Mouse (Mus musculus) T-helper 1 cell (primary cell): ENCODE measurements around the gene Drosha.
"Not testable (repeated sequence)": the region's sequence is repeated elsewhere in the genome, so short reads cannot be mapped to it uniquely, and the experiment has no call there.

Source experiments
- in situ Hi-C: fragments of 300-600 bp; cut with MboI, MseI; formaldehyde crosslinking; loops from one replicate; pipeline ENCODE4 v1.15.1; 2025; ENCODE audit warnings: high pct_unique_total_duplicates

Gene Drosha

GRCm38 (mm10) chr15:12878581-12878980, 54.0 kb downstream of the Drosha start:
- in situ Hi-C loops = no loop called here

DNA sequence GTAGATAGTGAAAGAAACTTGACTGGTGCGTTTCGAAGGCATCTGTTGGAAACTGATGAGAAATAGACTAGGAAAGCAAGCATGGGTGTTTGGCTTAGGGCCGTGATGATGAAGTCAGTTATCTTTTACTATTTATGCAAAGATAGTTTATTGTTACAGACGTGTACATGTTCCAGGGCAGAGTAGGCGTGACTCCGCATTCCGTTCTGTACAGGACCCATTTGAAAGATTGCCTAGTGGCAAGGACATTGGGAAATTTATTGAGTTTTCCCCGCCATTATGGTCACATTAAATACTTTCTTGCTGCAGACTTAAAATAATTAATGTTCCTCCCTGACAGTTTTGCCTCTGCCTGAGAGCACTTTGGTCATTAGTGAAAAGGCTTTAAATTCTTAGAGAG, 55.3 kb downstream of the Drosha start:
- in situ Hi-C loops = no loop called here

DNA sequence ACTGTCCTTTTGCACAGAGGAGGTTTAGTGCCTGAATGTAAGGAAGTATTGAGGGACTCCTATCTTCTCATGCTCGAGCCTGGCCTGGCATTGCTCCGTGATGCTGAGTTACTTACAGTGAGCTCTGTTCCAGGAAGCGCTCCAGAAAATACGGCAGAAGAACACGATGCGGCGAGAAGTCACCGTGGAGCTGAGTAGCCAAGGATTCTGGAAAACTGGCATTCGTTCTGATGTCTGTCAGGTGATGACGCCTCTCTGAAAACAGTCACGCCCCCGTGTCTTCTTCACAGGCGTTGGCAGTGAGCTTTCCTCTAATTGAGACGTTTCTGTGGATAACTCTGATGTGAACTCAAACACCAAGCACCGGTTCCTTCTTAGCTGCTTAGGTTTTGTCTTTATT, 60.2 kb downstream of the Drosha start:
- in situ Hi-C loops = no loop called here

DNA sequence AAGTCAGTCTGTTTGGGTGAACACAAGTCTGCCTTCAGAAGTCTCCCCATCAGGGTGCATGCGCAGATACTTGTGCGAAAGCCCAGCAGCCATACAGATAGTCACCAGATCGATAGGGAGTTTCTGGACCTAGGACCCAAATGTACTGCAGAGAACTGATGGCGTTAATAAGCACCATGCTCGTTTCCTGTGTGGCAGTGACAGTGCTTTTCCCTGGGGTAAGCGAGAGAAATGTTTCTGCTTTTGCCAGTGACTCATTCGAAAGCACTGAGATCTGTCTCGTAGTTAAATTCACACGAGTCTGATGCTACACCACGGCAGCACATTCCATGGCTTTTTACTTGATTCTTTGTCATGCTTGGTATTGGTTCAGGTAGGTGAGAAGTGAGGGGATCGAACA, 60.7 kb downstream of the Drosha start:
- in situ Hi-C loops = no loop called here

DNA sequence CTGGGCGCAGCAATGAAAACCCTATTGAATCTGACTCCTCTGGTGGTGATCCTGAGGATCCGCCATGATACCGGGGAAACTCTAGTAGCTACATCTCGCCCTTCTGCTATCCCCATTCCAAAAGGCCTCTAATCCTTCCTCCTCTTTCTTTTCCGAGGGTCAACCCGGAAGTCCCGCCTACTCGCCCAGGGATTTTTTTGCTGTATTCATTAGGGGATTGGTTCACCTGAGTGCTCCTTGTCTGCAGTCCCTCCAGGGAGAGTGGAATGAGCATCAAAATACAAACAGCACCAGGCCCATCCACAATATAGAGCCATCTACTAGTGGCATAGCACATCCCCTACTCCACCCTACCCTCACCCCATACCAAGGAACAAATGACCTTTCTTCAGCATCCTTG, 62.6 kb downstream of the Drosha start:
- in situ Hi-C loops = no loop called here

- in situ Hi-C loops = no loop called here
Measured at GRCm38 (mm10) chr15:12888312-12888711, 63.7 kb downstream of the Drosha start.

GRCm38 (mm10) chr15:12889909-12890308, 65.3 kb downstream of the Drosha start:
- in situ Hi-C loops = no loop called here

GRCm38 (mm10) chr15:12895426-12895825, 70.8 kb downstream of the Drosha start:
- in situ Hi-C loops = no loop called here

GRCm38 (mm10) chr15:12896022-12897009, 71.7 kb downstream of the Drosha start:
- in situ Hi-C loops = no loop called here

DNA sequence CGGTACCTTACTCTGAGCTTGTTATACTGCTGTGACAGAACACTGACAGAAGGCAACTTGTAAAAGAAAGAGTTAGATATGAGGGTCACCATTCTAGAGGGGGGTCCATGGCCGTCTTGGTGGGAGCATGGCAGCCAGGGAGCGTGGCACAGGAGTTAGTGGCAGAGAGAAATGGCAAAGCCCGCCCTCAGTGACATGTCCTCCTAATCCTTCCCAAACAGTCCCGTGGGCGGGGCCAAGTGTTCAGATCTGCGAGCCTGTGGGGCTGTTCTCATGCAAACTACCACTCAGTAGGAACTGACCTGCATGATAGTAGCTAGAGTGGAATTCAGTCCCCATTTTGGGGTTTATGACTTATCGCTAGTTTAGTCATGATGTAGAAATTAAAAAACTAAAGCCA, 73.2 kb downstream of the Drosha start:
- in situ Hi-C loops = no loop called here

DNA sequence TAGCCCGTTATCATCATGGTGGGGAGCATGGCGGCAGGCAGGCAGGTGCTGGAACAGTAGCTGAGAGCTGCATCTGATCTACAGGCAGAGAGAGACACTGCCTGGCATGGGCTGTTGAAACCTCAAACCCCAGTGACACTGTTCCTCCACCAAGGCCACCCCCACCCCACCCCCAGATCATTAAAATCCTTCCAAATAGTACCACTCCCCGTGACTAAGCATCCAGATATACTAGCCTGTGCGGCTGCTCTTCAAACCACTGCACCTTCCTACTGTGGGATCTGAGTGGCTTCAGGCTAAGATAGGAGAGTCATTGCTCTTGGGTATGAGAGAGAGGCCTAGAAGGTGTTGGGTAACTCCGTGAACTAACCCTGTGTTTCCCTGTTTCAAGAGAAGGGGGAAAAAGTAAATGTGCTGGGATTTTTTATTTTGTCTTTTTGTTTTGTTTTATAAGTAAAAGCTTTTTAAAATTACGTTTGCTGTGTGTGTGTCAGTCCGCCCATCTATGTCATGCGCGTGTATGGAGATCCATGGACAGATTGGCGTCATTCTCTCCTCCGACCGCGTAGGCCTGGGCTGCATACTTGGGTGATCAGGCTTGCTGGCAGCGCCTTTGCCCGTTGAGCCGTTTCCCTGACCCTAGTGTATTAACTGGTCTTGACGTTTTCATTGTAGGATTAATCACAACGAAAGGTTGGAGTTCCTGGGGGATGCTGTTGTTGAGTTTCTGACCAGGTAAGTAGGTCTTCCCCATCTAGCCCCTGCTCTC, 76.0 kb downstream of the Drosha start:
- in situ Hi-C loops = no loop called here

GRCm38 (mm10) chr15:12901197-12901570, 76.6 kb downstream of the Drosha start:
- in situ Hi-C loops = no loop called here

DNA sequence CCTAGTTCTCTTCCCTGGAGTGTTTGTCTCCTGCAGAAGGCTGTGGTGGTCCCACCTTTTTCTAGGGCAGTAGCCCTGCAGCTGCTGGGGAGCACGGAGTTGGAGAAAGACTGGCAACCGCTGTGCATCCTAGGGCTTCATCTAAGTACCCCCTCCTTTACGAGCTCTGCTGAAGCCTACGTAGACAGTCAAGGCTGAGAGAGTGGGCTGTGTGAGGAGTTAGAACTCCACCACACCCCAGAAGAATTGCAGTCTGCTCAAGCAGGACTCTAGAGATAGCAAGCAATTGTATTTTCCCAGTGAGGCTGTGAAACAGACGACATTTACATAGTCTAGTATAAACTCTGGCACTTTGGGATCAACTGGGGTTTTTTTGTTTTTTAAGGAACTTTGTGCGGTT, 79.8 kb downstream of the Drosha start:
- in situ Hi-C loops = no loop called here

- in situ Hi-C loops = no loop called here
Measured at GRCm38 (mm10) chr15:12907962-12908719, 83.5 kb downstream of the Drosha start.

- in situ Hi-C loops = no loop called here
Measured at GRCm38 (mm10) chr15:12908720-12909028, 84.1 kb downstream of the Drosha start.

- in situ Hi-C loops = no loop called here
Measured at GRCm38 (mm10) chr15:12909171-12909570, 84.6 kb downstream of the Drosha start.

- in situ Hi-C loops = no loop called here
Measured at GRCm38 (mm10) chr15:12911082-12911481, 86.5 kb downstream of the Drosha start.

DNA sequence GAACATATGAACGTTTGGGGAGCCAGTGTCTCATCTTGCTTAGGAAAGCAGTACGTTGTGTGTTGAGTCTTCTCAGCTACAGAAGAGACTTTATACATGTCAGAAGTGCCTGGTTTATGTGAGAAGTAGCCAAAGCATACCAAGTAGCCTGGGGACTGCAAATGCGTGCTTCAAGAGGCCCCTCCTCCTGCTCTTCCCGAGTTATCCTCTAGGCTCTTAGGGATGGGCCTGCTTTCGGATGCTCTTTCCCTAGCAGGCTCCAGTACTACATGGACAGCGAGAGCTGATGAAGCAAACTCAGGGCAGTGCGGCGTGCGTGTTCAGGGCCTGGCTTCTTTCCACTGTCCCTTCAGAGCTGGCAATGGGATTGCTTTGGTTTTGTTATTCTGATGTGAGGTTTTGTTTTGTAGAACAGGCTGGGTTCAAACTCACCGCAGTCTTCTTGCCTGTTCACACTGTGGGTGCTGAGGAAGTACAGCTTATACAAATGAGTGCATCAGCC, 91.8 kb downstream of the Drosha start:
- in situ Hi-C loops = no loop called here

DNA sequence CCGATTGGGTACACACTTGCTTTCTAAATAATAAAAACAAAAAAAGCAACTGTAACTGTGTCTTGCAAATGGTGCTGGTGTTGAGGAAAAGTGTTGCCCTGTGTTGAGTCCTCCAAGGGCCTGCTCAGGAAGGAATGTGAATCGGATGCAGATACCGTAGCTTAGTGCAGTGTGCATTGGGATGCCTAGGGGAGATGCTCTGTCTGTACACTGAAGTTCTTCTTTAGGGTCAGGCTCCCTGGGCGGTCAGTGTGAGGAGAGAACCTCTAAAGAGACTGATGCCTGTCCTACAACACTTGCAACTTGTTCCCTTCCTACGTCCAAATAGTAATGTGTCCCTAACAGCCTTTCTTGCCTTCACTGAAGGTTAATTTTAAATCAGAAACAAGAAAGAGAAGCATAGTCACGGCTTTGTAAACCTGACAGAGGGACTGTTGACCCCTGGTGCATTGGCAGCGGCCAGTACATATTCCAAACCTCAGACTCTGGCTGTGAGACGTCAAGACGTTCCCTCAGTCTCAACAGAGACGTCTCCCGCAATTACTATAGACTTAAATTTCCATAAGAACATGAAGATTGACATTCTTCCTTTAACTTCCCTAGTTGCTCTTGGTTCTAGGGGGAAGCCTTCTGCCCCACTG, 94.8 kb downstream of the Drosha start:
- in situ Hi-C loops = not testable (repeated sequence)

DNA sequence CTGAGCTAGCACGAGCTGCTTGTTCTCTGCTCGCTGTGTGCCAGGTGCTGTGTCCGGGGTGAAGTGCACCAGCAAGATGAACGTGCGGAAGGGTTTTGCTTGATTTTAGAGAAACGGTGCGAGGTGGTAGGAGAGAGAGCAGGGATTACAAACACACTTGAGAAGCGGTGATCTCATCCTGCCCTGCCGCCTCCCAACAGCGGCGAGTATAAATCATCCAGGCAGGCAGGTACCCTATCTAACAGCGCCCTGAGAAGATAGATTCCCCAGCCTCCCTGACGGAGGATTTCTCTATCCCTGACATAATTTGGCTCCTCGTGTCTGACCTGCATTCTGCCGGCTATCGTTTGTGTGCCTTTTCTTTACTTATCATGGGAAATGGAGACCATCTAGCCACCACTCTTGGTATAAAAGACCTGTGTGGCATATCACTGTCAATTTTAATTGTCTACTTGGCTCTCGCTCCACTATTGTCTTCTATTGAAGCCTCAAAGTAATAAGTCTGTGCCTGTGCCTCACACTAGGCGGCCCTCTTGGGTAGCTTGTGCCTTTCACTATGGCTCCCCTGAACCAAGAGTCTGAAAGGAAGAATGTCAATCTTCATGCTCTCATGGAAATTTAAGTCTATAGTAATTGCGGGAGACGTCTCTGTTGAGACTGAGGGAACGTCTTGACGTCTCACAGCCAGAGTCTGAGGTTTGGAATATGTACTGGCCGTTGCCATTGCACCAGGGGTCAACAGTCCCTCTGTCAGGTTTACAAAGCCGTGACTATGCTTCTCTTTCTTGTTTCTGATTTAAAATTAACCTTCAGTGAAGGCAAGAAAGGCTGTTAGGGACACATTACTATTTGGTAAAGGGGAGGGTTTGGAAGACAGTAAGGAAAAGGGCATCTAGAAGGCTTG, 95.6 kb downstream of the Drosha start:
- in situ Hi-C loops = no loop called here
